Mouse (Mus musculus): ENCODE results near the gene Usp53.

Usp53 gene

GRCm38 (mm10) chr3:122887505-122888301, 96.6 kb downstream of the Usp53 start:
- DNase-seq (ENCODE audit: low spot score in 2 of 2) = no peak
